Mouse (Mus musculus) cerebellum, adult 2 months (tissue): ENCODE results near the gene Spen.

Experiments
- CTCF ChIP-seq: fragments of 200-500 bp; IDR thresholded peaks from 2 replicates; pipeline ENCODE4 v1.5.1; 2011; ENCODE audit warnings: low read depth, mild to moderate bottlenecking, control low read depth, low read length, moderate library complexity, borderline replicate concordance; ENCODE audit not compliant: insufficient read depth
- POLR2A ChIP-seq: fragments of 200-500 bp; IDR thresholded peaks from 2 replicates; pipeline ENCODE4 v1.6.1; 2011; ENCODE audit warnings: low read length, control low read depth, borderline replicate concordance; ENCODE audit not compliant: insufficient read depth

DNA sequence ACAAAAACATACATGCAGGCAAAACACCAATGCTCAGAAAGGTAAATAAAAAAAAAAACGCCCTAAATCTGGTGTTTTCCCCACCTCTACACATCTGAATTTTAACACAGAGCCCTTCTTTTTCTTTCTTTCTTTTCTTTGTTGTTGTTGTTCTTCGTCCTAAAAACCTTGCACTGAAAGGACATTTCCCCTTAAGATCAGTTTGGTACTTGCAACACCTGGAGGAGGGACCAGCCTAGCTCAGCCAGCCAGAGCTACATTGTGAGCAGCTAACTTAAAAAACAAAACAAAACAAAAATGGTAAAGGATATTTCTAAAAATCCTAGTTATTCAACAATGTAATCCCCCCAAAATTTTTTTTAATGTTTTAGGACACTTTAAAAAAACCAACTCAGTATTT lies 6.1 kb upstream of the Spen start:
- TF ChIP-seq CTCF (no peak), POLR2A (no peak)
